Mouse (Mus musculus): ENCODE data around the gene Gstm1.

DNA sequence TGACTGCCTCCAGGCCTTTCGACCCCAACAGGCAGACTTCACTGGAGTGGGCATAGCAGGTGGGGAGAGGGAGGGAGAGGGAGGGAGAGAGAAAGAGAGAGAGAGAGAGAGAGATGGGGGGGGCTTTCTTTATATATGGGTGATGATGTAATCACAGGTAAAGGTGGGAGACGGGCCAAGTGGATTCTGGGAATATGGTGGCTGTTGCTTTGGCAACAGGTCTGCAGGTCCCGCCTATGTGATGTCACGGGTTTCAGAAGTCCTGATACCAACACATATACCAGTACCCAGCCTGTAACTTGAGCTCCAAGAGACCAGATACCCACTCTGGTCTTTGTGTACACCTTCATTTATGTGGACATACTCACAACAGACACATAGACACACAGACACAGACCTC, 21.2 kb downstream of the Gstm1 start:
- TF ChIP-seq CTCF (IDR thresholded peaks at IDR 0.05; ENCODE audit: borderline replicate concordance, control insufficient read depth, extremely low read depth, insufficient read depth, low read length, poor library complexity) (no peak), POLR2A (IDR thresholded peaks at IDR 0.05; ENCODE audit: control insufficient read depth, extremely low read depth, insufficient read depth, low read length, poor library complexity) (no peak)

Measured in thymus, adult 2 months (tissue).